Mouse (Mus musculus): ENCODE data around the gene Pde8a.

DNA sequence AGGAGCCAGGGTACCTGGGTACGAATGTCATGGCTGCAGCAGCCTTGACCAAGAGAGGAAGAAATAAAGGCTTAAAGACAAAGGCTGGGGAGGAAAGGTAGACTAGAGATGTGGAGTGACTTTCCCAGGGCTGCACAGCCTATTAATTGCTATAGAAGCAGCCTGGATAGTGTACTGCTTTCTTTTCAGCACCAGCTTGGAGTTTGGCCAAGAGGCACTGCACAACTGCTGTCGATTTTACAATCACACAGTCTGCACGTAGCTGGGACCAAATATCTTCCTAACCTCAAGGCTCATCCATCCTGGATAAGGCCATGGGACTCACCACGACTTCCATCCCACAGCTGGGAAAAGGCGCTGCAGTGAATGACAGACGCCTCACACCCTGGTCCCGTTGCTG, 44.0 kb upstream of the Pde8a start:
- TF ChIP-seq POLR2A (IDR thresholded peaks at IDR 0.05; ENCODE audit: low read depth, low read length) (no peak), CTCF (IDR thresholded peaks at IDR 0.05; ENCODE audit: extremely low read depth, insufficient read length, insufficient replicate concordance, low read depth, low read length) (no peak)
